Mouse (Mus musculus) heart, postnatal 25 days (tissue): Measurements from ENCODE around the gene Tuba1a. TPM values are rescaled to one million over a fixed set of nuclear protein-coding genes. Genes with fewer than 3 reads are reported as not detected.
"Not testable (repeated sequence)": the region's sequence is repeated elsewhere in the genome, so short reads cannot be mapped to it uniquely, and the experiment has no call there.

Experiments used
- DNase-seq: peaks from one replicate; pipeline ENCODE4 v3.0.0; 2022; ENCODE audit warnings: low spot score
- intact Hi-C: fragments of 180-260 bp; cut with DNase I; formaldehyde crosslinking; loops from one replicate; pipeline ENCODE4 v1.15.1; 2025
- total RNA-seq, 2 experiments: library from RNA; stranded (reverse); gene quantifications; 2 replicates each; pipeline ENCODE4 v1.2.3; 2021

Tuba1a gene
- total RNA-seq, 2 experiments from 2014 or later: 99.4 to 105 TPM

GRCm38 (mm10) chr15:98987077-98987630 lies 33.7 kb upstream of the Tuba1a start:
- no peak for DNase-seq

GRCm38 (mm10) chr15:98985982-98986715 lies 32.6 kb upstream of the Tuba1a start:
- DNase-seq: no peak
- intact Hi-C loops: loop anchor here (2.0 kb wide), 1 partner anchor 33 kb away; the partner anchor contains the start of genes Gm49450 and Tuba1a

More at GRCm38 (mm10) chr15:98987077-98987630, 33.7 kb upstream of the Tuba1a start:
- intact Hi-C loops: no loop called here

- intact Hi-C loops: loop anchor here (2.0 kb wide), 1 partner anchor 33 kb away; the partner anchor contains the start of genes Gm49450 and Tuba1a
- peak; percentile 85 for DNase-seq
Observed at GRCm38 (mm10) chr15:98985240-98985981, 31.9 kb upstream of the Tuba1a start.

GRCm38 (mm10) chr15:98984681-98985080 lies 31.2 kb upstream of the Tuba1a start:
- intact Hi-C loops: loop anchor here (2.0 kb wide), 1 partner anchor 32 kb away; the partner anchor contains the start of genes Gm49450 and Tuba1a
- DNase-seq: no peak

GRCm38 (mm10) chr15:98983431-98984081 lies 30.1 kb upstream of the Tuba1a start:
- intact Hi-C loops: loop anchor here (2.0 kb wide), 1 partner anchor 31 kb away; the partner anchor contains the start of genes Gm49450 and Tuba1a
- DNase-seq: no peak

- no peak for DNase-seq
- intact Hi-C loops: no loop called here
Observed at GRCm38 (mm10) chr15:98982100-98982499, 28.6 kb upstream of the Tuba1a start.

- intact Hi-C loops: no loop called here
- DNase-seq: no peak
Observed at GRCm38 (mm10) chr15:98980012-98980614, 26.6 kb upstream of the Tuba1a start.

GRCm38 (mm10) chr15:98978409-98979172 lies 25.1 kb upstream of the Tuba1a start:
- intact Hi-C loops: no loop called here
- no peak for DNase-seq

GRCm38 (mm10) chr15:98977759-98978408 lies 24.4 kb upstream of the Tuba1a start:
- DNase-seq: peak; percentile 75
- intact Hi-C loops: no loop called here

GRCm38 (mm10) chr15:98976763-98977758 lies 23.6 kb upstream of the Tuba1a start:
- no peak for DNase-seq
- intact Hi-C loops: no loop called here

- no peak for DNase-seq
- intact Hi-C loops: no loop called here
Observed at GRCm38 (mm10) chr15:98973015-98973614, 19.6 kb upstream of the Tuba1a start.

- DNase-seq, intact Hi-C loops: not testable (repeated sequence)
Observed at GRCm38 (mm10) chr15:98971576-98972320, 18.2 kb upstream of the Tuba1a start.

GRCm38 (mm10) chr15:98971111-98971510 lies 17.6 kb upstream of the Tuba1a start:
- intact Hi-C loops: no loop called here
- DNase-seq: no peak

GRCm38 (mm10) chr15:98969372-98970101 lies 16.0 kb upstream of the Tuba1a start:
- intact Hi-C loops: no loop called here
- DNase-seq: no peak

GRCm38 (mm10) chr15:98968701-98969371 lies 15.3 kb upstream of the Tuba1a start:
- DNase-seq: no peak
- intact Hi-C loops: no loop called here
